Mouse (Mus musculus): ENCODE results near the gene Lgmn.

Gene Lgmn

GRCm38 (mm10) chr12:102432238-102432637, 7.4 kb downstream of the Lgmn start:
- DNase-seq (ENCODE audit: low spot score) = no peak

DNA sequence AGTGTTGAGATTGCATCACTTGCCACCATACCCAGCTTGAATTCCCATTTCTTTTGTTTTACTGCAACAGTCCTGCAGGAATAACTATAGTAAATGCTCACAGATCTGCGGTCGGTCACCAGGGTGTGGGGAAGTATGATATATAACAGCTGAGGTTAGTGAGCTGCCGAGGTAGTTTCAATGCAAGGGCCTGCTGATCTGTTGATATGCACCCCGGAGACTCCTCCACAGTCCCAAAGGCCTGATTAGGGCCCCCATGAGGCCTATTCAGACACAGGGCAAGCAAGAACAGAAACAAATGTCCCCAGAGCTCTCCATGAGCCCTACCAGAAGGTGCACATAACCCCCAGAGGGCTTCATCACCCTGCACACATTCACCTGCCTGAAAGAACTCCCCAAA, 9.4 kb downstream of the Lgmn start:
- DNase-seq (ENCODE audit: low spot score) = no peak

DNA sequence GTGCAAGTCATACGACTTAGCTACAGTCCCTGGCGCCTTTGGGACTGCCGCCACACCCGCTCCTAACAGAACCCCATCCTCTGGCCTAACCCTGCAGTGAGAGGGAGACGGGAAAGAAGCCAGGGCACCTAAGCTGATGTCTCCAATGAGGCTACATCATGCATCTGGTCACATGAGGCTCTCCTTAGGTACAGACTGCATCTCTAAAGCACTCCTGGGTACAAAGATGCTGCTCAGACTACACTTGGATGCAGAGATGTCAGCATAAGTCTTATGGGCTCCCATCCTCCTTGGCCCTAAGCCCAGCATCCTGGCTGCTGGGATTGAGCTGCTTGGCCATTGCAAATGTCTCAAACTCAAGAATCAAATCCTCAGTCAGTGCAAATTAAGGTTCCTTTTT, 10.0 kb downstream of the Lgmn start:
- no peak for DNase-seq (ENCODE audit: low spot score)

GRCm38 (mm10) chr12:102426285-102426684, 13.3 kb downstream of the Lgmn start:
- DNase-seq (ENCODE audit: low spot score) = no peak

DNA sequence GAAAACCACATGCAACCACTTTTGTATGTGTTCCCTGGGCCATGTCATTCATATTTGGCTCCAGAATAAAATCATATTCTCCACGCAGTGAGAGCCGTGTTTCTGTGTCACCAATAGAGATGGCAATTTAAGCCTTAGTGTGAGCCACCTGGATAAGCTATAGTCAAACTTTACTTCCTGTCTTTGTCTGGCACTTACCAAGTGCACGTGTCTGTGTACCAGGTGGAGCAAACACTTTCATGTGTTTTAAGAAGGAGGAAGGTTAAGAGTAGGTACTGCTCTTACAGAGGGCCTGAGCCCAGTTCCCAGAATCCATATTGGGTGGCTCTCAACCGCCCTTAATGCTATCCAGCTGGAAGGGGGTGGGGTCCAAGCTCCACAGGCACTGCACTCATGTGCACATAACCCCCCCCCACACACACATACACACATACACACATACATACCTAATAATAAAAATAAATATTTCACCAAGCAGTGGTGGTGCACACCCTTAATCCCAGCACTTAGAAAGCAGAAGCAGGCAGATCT, 14.5 kb downstream of the Lgmn start:
- no peak for DNase-seq (ENCODE audit: low spot score)

DNA sequence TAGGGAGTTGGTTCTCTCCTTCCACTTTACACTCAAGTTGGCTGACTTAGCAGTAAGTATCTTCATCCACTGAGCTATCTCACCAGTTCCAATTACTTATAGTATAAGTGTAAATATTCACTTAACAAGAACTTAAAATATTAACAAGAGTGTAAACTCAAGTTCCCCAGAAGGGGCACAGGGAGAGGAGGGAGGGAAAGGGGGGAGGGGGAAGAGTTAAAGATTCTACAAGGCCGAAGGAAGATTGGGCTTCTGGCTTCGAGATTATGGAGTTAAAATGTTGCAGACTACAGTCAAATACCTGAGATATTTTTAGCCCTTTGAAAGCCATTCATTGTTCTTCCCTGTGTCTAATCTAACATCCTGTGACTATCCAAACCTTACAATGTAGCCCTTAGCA, 15.2 kb downstream of the Lgmn start:
- no peak for DNase-seq (ENCODE audit: low spot score)

GRCm38 (mm10) chr12:102423625-102424024, 16.0 kb downstream of the Lgmn start:
- no peak for DNase-seq (ENCODE audit: low spot score)

DNA sequence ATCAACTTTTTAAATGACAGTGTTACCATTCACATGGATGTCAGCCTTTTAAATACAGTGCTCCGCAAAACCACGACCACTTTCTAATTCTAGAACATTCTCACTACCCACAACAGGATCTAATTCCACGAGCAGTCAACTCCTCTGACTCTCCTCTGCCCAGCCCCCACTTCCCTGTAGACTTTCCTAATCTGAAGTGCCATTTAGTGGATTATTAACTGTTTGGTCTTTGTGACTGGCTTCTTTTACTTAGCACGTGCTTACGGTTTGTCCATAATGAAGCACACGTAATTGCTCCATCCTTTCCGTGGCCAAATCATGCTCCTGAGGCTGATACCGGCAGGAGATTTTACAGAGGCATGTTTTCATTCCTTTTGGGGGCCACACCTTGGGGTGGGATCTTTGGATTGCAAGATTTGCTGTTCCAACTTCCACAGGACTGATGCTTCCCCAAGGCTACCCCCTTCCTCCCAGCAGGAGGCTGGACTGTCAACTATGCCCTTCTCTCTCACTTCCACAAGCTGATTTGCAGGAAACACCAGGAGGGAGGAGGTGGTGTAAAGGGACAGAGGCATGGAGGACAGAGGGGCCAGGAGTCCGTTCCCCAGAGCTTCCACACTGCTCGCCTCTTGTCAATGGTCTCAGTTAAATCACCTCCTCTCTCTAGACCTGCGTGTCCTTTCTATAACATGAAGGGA, 16.8 kb downstream of the Lgmn start:
- no peak for DNase-seq (ENCODE audit: low spot score)

DNA sequence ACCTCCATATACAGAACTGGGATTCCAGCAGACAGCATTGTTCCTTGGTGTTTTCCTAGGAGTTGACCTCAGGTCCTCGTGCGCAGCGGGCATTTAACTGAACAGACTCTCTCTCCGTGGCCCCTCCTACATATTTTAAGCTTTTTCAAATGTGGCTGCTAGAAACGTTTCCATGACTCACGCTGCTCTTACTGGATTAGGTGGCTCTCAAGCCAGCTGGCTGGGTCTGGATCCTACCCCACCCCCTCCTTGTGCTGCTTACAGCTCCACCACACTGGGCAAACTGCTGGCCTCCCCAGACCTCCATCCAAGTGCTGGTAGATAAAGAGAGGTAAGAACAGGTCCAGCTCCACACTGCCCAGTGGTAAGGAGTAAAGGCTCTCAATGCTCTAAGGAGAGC, 17.5 kb downstream of the Lgmn start:
- DNase-seq (ENCODE audit: low spot score) = no peak

DNA sequence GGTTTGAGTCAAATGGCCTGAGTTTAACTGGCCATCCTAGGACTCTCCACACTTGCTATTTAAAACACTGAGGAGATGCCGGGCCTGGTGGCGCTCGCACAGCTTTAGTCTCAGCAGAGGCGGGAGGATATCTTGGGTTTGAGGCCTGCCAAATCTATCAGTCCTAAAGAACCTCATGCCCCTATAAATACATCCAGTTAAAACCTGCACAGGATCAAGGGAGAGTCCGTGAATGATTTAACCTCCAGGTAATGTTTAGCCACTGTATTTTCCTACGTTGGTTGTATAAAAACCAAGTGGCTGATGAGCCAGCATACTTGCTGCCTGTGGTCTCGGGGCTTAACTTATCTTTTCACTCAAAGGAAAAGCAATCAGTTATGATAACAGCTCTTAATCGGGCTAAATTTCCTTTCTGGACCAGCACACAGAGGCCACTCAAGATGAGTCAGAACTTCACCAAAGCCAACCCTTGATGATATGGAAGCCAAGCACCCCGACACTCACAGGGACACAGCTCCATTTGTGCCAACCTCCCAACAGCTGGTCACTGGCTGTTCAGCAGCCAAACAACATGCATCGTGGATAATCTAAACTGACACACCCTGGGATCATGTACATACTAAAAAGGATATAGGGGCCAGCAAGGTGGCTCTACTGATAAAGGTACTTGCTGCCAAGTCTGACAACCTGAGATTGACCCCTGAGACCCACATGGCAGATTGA, 19.3 kb downstream of the Lgmn start:
- no peak for DNase-seq (ENCODE audit: low spot score)

DNA sequence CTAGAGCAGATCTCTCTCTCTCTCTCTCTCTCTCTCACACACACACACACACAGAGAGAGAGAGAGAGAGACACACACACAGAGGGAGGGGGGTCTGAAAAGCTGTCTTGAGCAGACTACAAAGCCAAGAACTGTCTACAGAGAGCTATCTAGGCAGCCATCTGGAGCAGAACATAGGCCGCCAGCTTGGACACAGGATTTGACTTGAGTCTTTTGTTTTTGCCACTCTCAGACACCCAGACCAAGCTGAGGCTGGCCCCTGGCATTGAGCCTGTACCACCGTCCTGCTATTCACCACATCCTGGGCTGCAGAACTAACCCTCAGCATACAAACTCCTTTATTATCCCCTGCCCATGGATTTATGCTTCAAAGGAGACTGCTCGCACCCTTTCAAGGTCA, 20.1 kb downstream of the Lgmn start:
- DNase-seq (ENCODE audit: low spot score) = no peak

- DNase-seq (ENCODE audit: low spot score) = no peak
Observed at GRCm38 (mm10) chr12:102417701-102418100, 21.9 kb downstream of the Lgmn start.

- no peak for DNase-seq (ENCODE audit: low spot score)
Observed at GRCm38 (mm10) chr12:102416955-102417510, 22.6 kb downstream of the Lgmn start.

GRCm38 (mm10) chr12:102416391-102416837, 23.2 kb downstream of the Lgmn start:
- DNase-seq (ENCODE audit: low spot score) = no peak

GRCm38 (mm10) chr12:102414686-102415085, 24.9 kb downstream of the Lgmn start:
- no peak for DNase-seq (ENCODE audit: low spot score)

DNA sequence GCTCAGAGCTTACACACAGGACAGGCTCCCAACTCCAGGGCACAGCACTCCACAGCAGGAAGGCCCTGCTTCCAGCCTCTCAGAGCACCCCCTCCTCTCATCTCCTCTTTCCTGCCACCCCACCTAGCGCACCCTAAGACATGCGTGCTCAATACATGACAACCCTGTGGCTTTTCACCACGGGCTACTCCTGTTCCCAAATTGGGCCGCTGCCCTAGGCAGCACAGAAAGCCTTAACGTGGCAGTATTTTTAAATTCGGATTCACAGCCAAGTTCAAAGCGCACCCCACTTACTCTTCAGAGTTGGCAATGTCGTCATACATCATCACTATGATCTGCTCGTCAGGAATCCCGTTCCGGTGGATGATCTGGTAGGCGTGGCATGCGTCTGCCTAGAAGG, 26.4 kb downstream of the Lgmn start:
- no peak for DNase-seq (ENCODE audit: low spot score)

- DNase-seq (ENCODE audit: low spot score) = no peak
Observed at GRCm38 (mm10) chr12:102398588-102398987, 41.0 kb downstream of the Lgmn start.

- DNase-seq (ENCODE audit: low spot score) = no peak
Observed at GRCm38 (mm10) chr12:102395998-102396991, 43.3 kb downstream of the Lgmn start.

GRCm38 (mm10) chr12:102395537-102395936, 44.1 kb downstream of the Lgmn start:
- DNase-seq (ENCODE audit: low spot score) = no peak

- no peak for DNase-seq (ENCODE audit: low spot score)
Observed at GRCm38 (mm10) chr12:102394496-102394895, 45.1 kb downstream of the Lgmn start.

DNA sequence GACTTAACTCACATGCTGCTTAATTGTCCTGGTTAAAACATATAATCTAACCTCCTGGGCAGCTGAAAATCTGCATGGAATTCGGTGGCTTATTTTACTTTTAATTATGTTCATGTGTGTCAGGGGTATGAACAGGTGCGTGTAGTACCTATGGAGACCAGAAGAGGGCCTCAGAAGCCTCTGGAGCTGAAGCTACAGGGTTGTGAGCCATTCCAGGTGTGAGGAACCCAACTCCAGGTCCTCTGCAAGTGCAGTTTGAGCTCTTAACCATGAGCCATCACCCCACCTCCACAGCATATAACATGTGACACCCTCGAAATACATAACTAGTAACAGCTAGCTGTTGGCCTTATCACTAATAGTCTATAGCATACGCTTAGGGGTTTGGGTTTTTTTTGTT, 47.6 kb downstream of the Lgmn start:
- DNase-seq (ENCODE audit: low spot score) = peak; percentile 71

GRCm38 (mm10) chr12:102391109-102391508, 48.5 kb downstream of the Lgmn start:
- DNase-seq (ENCODE audit: low spot score) = no peak
